Mouse (Mus musculus) thymus, postnatal 25 days (tissue): ENCODE results near the gene Tefm.
A peak's percentile ranks its signal among the peaks of the same experiment; 100 is the strongest.
"Not testable (repeated sequence)": the region's sequence is repeated elsewhere in the genome, so short reads cannot be mapped to it uniquely, and the experiment has no call there.

Source experiments
- DNase-seq: peaks from one replicate; pipeline ENCODE4 v3.0.0; 2022

Tefm gene

DNA sequence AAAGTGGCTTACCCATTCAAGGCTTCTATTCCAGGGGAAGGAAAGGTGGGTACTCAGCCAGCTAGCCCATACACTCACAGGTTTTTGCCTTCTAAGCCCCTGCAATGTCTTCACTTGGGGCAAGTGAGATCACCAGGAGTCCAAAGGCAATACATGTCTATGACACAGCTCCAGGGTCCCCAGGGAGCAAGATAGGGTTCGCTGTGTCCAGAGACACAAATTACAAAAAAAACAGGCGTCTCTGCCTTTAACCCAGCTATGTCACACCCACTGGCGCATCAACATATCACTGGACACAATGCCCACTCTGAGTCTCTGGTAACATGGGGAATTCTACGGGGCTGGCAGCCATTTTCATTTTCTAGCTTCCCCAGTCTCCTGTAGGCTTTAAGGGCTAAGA lies 14.0 kb upstream of the Tefm start:
- no peak for DNase-seq

DNA sequence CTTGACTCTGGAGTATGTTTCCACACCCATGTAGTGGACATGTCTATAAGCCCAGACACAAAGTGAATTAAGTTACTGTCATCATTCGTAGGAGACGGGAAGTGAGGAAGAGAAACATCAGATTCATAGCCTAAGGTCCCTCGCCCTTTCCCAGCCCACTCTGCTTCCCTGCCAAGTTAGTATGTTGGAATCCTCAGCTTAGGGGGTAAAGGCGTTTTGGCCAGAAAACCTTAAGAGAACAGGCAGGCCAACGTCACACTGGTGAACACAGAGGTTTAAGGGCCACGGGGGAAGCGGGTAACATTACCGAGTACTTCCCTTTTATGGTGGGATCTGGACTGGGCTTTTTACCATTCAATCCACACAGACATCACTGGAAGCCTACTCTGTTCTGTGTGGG lies 13.6 kb upstream of the Tefm start:
- DNase-seq, result no peak

- DNase-seq, result no peak
Observed at GRCm38 (mm10) chr11:80154501-80154900, 12.5 kb upstream of the Tefm start.

- DNase-seq, result peak; percentile 82
Observed at GRCm38 (mm10) chr11:80153857-80154495, 12.0 kb upstream of the Tefm start, which contains the start of gene Adap2. Gene Adap2 (plus strand): TSS chr11:80154105.

GRCm38 (mm10) chr11:80152376-80152775 lies 10.4 kb upstream of the Tefm start:
- no peak for DNase-seq

- no peak for DNase-seq
Observed at GRCm38 (mm10) chr11:80151541-80151940, 9.6 kb upstream of the Tefm start.

GRCm38 (mm10) chr11:80150566-80150965 lies 8.6 kb upstream of the Tefm start:
- no peak for DNase-seq

- no peak for DNase-seq
Observed at GRCm38 (mm10) chr11:80149412-80150023, 7.5 kb upstream of the Tefm start.

DNA sequence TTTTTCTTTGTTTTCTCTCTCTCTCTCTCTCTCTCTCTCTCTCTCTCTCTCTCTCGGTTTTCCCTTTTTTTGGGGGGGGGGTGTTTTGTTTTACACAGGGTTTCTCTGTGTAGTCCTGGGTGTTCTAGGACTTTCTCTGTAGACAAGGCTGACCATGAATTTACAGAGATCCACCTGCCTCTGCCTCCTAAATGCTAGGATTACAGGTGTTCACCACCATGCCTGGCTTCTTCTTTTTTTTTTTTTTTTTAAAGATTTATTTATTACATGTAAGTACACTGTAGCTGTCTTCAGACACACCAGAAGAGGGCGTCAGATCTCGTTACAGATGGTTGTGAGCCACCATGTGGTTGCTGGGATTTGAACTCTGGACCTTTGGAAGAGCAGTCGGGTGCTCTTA lies 7.0 kb upstream of the Tefm start:
- not testable (repeated sequence) for DNase-seq

GRCm38 (mm10) chr11:80148313-80148712 lies 6.3 kb upstream of the Tefm start:
- DNase-seq, result no peak

- peak; percentile 21 for DNase-seq
Observed at GRCm38 (mm10) chr11:80147748-80148147, 5.8 kb upstream of the Tefm start.

GRCm38 (mm10) chr11:80145787-80146275 lies 3.9 kb upstream of the Tefm start:
- DNase-seq, result peak; percentile 23

DNA sequence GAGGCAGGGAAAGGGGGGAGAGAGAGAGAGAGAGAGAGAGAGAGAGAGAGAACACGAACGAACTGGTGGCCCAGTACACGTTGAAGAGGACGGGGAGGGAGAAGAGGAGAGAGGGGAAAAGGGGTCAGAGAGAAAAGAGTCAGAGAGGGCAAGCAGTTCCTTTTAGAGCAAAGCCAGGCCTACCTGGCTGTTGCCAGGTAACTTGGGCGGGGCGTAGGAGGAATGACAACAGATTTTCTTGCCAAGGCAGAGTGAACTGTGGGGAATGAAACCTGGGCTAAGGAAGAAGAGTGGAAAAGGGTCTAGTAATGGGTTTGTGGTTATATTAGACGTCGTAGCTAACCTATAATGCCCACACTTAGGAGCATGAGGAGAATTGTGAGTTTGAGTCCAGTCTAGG lies 897 bp upstream of the Tefm start:
- no peak for DNase-seq

- DNase-seq, result no peak
Observed at GRCm38 (mm10) chr11:80137773-80138172, 4.2 kb downstream of the Tefm start.

- DNase-seq, result no peak
Observed at GRCm38 (mm10) chr11:80136786-80137185, 5.2 kb downstream of the Tefm start.

DNA sequence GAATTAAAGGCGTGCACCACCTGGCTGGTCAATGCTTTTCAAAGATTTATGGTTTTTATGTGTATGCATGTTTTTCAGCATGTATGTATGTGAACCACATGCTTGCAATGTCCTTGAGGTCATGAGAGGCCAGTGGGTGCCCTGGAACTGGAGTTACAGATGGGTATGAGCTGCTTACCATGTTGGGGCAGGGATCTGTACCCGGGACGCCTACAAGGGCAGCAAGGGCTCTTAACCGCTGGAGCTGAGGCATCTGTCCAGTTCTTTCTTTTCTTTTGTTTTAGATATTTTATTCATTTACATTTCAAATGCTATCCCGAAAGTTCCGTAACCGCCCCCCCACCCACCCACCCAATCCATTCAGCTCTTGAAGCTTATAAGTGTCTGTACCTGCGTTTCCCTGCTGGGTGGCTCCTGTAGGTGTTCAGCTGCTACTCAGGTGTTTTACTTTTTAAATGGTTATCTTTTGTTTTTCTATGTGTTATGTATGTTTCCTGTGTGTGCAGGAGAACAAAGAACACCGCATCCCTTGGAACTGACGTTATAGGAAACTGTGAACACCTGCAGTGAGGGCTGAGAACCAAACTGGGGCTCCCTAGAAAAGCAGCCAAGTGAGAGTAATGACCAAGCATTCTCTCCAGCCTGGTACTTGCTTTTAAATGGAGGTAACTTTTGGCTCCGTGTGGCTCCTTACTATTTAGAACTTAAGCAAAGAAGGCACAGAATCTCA lies 5.9 kb downstream of the Tefm start:
- DNase-seq, result peak; percentile 49

GRCm38 (mm10) chr11:80134744-80135143 lies 7.2 kb downstream of the Tefm start:
- DNase-seq, result no peak

GRCm38 (mm10) chr11:80132050-80132449 lies 9.9 kb downstream of the Tefm start:
- no peak for DNase-seq

DNA sequence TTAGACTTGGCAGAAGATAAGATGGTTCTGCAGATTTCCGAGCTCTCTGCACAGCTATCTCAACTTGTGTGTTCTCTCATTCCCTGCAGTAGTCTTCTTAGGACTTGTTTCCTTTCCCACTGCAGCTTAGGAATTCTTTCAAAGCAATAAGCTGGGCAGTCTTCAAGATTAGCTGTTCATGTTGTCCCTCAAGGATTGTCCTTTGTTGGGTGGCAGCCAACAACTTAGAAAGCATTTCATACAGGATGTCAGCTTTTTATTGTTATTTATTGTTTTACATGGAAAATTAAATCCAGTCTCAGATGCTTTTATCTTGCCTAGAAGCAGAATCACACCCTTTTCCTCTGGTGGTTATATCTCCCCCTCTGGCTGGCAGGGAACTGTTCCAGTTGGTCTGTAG lies 25.6 kb downstream of the Tefm start:
- no peak for DNase-seq

DNA sequence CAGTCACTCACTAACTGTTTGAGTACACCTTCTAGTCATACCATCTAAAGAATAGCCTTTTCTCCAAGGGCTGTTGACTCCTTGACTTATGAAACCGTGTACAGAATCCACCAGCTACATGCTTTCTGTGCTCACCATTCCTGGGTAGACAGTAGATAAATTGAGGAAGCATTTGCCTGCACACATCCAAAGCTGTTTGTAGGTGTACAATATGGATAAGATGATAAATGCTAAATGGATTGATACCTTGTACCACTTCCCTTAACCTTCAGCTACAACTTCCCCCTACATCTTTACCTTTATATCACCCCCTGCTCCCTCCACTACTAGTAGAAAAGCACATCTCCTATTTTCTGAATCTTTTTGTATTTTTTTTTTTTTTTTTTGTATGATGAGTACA lies 37.6 kb downstream of the Tefm start:
- DNase-seq, result no peak

GRCm38 (mm10) chr11:80101298-80101697 lies 40.7 kb downstream of the Tefm start:
- DNase-seq, result no peak

- no peak for DNase-seq
Observed at GRCm38 (mm10) chr11:80098444-80099056, 43.4 kb downstream of the Tefm start.

DNA sequence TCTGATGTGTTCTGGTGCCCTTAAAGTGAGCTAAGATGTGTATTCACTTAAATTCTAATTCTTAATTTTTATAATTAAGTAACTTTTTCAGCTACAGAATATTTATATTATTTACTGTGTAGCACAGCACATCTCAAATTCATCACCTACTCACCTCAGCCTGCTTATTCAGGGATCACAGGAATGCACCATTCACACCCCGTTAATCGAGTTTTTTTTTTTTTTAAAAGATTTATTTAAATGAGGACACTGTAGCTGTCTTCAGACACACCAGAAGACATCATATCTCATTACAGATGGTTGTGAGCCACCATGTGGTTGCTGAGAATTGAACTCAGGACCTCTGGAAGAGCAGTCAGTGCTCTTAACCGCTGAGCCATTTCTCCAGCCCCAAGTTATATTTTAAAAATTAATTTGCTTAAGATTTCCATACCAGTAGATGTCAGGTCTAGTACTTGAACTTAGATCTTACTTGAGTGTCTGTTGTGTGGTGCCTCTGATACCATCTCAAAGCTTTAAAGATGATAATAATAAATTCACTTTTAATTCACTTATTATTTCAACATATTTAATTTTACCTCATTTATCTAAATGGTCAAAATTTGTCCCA lies 51.3 kb downstream of the Tefm start:
- DNase-seq, result no peak
